Mouse (Mus musculus) hindbrain, embryonic 11.5 days (tissue): ENCODE data around the gene Fam131b. TPM values are rescaled to one million over a fixed set of nuclear protein-coding genes. Genes with fewer than 3 reads are reported as not detected.

ENCODE experiments used
- ATAC-seq: fragments of 200-750 bp; cut with Nextera tagmentation; 2 replicates; pipeline ENCODE4 v1.8.0; 2017; ENCODE audit warnings: mild to moderate bottlenecking, moderate TSS enrichment, moderate library complexity; ENCODE audit not compliant: low FRiP score
- DNase-seq: peaks from one replicate; pipeline ENCODE4 v3.0.0-alpha.2; 2015; ENCODE audit warnings: low spot score
- H3K27ac ChIP-seq: fragments of 300-500 bp; sonication (generic); 2 replicates; pipeline ENCODE4 v1.5.1; 2014; ENCODE audit warnings: mild to moderate bottlenecking, low read depth, low read length
- H3K27me3 ChIP-seq: fragments of 300-500 bp; sonication (generic); 2 replicates; pipeline ENCODE4 v1.6.1; 2014; ENCODE audit warnings: mild to moderate bottlenecking, low read length, moderate library complexity, mixed read lengths; ENCODE audit not compliant: control insufficient read depth, insufficient read depth
- H3K36me3 ChIP-seq: fragments of 300-500 bp; sonication (generic); 2 replicates; pipeline ENCODE4 v1.6.1; 2014; ENCODE audit warnings: mild to moderate bottlenecking, low read length, moderate library complexity, mixed read lengths; ENCODE audit not compliant: control insufficient read depth, insufficient read depth
- H3K4me1 ChIP-seq: fragments of 300-500 bp; sonication (generic); replicated peaks from 2 replicates; pipeline ENCODE4 v1.6.1; 2014; ENCODE audit warnings: low read length, mixed read lengths; ENCODE audit not compliant: control insufficient read depth, insufficient read depth
- H3K4me2 ChIP-seq: fragments of 300-500 bp; sonication (generic); replicated peaks from 2 replicates; pipeline ENCODE4 v1.6.1; 2014; ENCODE audit warnings: mild to moderate bottlenecking, low read depth, low read length
- H3K4me3 ChIP-seq: fragments of 300-500 bp; sonication (generic); 2 replicates; pipeline ENCODE4 v1.5.1; 2014; ENCODE audit warnings: low read depth, low read length
- H3K9ac ChIP-seq: fragments of 300-500 bp; sonication (generic); 2 replicates; pipeline ENCODE4 v1.6.1; 2014; ENCODE audit warnings: low read depth, low read length
- H3K9me3 ChIP-seq: fragments of 300-500 bp; sonication (generic); 2 replicates; pipeline ENCODE4 v1.6.1; 2016; ENCODE audit warnings: low read length; ENCODE audit not compliant: control insufficient read depth
- WGBS: fragments of 180-500 bp; shearing (Covaris S2); extraction: QIAGEN DNeasy Blood & Tissue Kit; methylation state at CpG from one replicate; pipeline ENCODE4 v1.1.7; 2014; 5-methylcytosine and 5-hydroxymethylcytosine counted together
- polyA plus RNA-seq: library from polyadenylated mRNA; unstranded; fragments of >200 nt; fragmentation: Nextera tagmentation; extraction: Ambion mirVana; gene quantifications from 2 replicates; pipeline ENCODE4 v1.2.1, GENCODE M21; 2014

Fam131b gene
- polyA plus RNA-seq, 1 experiment from 2014 or later, result 3.1 TPM

DNA sequence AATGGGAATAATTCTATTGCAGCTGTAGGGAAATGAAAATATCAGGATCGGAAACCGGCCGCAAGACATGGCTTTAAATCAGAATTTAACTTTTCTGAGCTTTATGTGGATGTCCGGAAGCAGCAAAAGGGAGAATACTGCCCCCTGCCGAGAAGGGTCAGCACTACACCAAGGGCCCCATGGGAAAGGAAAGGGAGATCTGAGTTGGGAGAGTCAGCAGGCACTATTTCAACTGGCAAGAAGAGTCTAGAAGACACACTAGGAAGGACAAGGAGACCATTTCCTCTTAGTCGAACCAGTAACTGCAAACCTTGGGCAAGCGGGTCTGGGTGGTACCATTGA, 796 bp upstream of the Fam131b start:
- Histone ChIP-seq H3K36me3 (no peaks in the 10 kb centered on the region), H3K9ac (0 out of 2 replicates have a peak overlapping the region, but pooled peaks have one; percentile 84), H3K27me3 (peaks cover 3% of the 10 kb centered on the region; the same call in 1 of the 2 replicates), H3K4me1 (0 out of 2 replicates have a peak, but pooled peaks cover 6% of the 10 kb centered on the region), H3K9me3 (no peaks in the 10 kb centered on the region), H3K4me2 (peak overlapping the region; percentile 90), H3K4me3 (peak overlapping the region; percentile 69), H3K27ac (no peak overlapping the region; the same call in 1 of the 2 replicates)
- ATAC-seq (peak; percentile 41), DNase-seq (peak; percentile 93)
- WGBS, result 3% methylated on average over 7 of the region's 7 CpGs

DNA sequence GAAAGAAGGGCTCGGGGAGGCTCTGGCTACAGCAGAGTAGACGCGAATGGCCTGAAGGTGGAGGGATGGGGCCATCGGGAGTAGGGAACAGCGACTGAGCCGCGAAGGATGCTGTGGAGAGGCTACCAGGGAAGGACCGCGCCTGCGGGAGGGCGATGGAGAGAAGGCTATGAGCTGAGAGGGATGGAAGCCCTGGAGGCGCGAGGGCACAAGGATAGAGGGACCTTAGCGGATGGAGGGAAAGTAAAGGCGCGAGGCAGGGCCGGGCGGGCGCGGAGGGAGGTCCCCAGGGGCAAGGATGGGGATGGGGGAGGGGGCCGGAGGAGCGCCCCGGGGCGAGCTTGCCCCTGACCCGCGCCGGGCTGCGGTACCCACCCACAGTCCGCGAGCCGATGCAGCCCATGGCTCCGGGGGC, 369 bp downstream of the Fam131b start:
- DNase-seq, result peak; percentile 68

DNA sequence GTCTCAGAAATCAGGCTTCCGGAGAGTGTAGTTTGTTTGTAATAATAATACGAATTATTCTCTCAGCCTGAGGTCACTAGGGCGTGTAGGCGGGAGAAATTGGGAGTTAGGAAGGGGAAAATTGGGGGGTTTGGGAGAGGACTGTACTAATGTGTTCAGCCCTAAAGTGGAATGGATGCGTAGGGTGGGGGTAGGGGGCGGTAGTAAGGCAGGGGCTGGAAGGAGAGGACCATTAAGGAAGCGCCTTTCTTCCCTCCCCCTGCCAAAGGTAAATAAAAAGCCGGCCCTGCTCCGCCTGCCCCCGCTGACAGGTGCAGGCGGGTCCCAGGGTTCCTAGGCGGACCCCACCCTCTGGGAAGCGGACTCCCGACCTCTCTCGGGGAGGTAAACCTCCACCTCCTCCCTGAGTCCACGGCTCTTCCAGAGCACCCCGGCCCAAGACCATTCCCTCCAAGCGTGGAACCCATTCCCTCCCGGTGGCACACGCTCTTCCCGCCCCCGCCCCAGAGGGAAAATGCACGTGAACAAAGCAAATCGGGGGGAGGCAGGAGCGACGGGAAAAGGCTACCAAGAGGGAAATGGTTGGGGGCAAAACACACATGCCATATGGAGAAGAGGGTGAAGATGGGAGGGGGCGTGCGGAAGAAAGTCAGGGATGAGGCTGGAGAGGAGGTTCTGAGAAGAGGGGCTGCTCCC, 924 bp downstream of the Fam131b start:
- H3K4me2 ChIP-seq, result peak overlapping the region; percentile 90

More for the DNA sequence above, 369 bp downstream of the Fam131b start:
- WGBS, result 1% methylated on average over 25 of the region's 32 CpGs
- Histone ChIP-seq H3K4me3 (peak overlapping the region; percentile 69), H3K36me3 (no peaks in the 10 kb centered on the region), H3K4me1 (0 out of 2 replicates have a peak, but pooled peaks cover 6% of the 10 kb centered on the region), H3K27me3 (peaks cover 3% of the 10 kb centered on the region; the same call in 1 of the 2 replicates), H3K9ac (peak overlapping the region; percentile 84), H3K27ac (peak overlapping the region; percentile 90), H3K9me3 (no peaks in the 10 kb centered on the region), H3K4me2 (peak overlapping the region; percentile 90)
- ATAC-seq, result peak; percentile 80

GRCm38 (mm10) chr6:42318293-42318692, 6.2 kb downstream of the Fam131b start:
- ATAC-seq (no peak), DNase-seq (no peak)
- 88% methylated on average over 4 of the region's 4 CpGs for WGBS
- Histone ChIP-seq H3K9me3 (no peaks in the 10 kb centered on the region), H3K4me1 (0 out of 2 replicates have a peak, but pooled peaks cover 3% of the 10 kb centered on the region), H3K36me3 (peaks cover 2% of the 10 kb centered on the region; the same call in 1 of the 2 replicates), H3K4me2 (no peak overlapping the region), H3K27ac (no peak overlapping the region), H3K4me3 (no peak overlapping the region), H3K9ac (no peak overlapping the region), H3K27me3 (peaks cover under 1% of the 10 kb centered on the region; the same call in 1 of the 2 replicates)

More for the DNA sequence above, 924 bp downstream of the Fam131b start:
- under 1% methylated on average over 28 of the region's 28 CpGs for WGBS
- ATAC-seq, result peak; percentile 20
- DNase-seq, result no peak
- Histone ChIP-seq H3K9me3 (no peaks in the 10 kb centered on the region), H3K4me1 (0 out of 2 replicates have a peak, but pooled peaks cover 6% of the 10 kb centered on the region), H3K27ac (peak overlapping the region; percentile 90), H3K4me3 (peak overlapping the region; percentile 69), H3K27me3 (peaks cover 3% of the 10 kb centered on the region; the same call in 1 of the 2 replicates), H3K9ac (peak overlapping the region; percentile 84), H3K36me3 (no peaks in the 10 kb centered on the region)

GRCm38 (mm10) chr6:42310427-42311053, 13.9 kb downstream of the Fam131b start:
- Histone ChIP-seq H3K4me1 (no peaks in the 10 kb centered on the region), H3K27me3 (no peaks in the 10 kb centered on the region), H3K9ac (no peak overlapping the region), H3K27ac (no peak overlapping the region), H3K36me3 (peaks cover 3% of the 10 kb centered on the region; the same call in 1 of the 2 replicates), H3K9me3 (no peaks in the 10 kb centered on the region), H3K4me2 (no peak overlapping the region), H3K4me3 (no peak overlapping the region)
- DNase-seq (no peak), ATAC-seq (no peak)
- 81% methylated on average over 2 of the region's 2 CpGs for WGBS

- Histone ChIP-seq H3K27me3 (no peaks in the 10 kb centered on the region), H3K4me1 (no peaks in the 10 kb centered on the region), H3K36me3 (peaks cover 3% of the 10 kb centered on the region; the same call in 1 of the 2 replicates), H3K9me3 (no peaks in the 10 kb centered on the region), H3K9ac (no peak overlapping the region), H3K4me2 (no peak overlapping the region), H3K27ac (no peak overlapping the region), H3K4me3 (no peak overlapping the region)
- DNase-seq (no peak), ATAC-seq (no peak)
- 63% methylated on average over 8 of the region's 8 CpGs for WGBS
These were observed 14.5 kb downstream of the Fam131b start for GRCm38 (mm10) chr6:42309816-42310378.

GRCm38 (mm10) chr6:42299362-42299761, 25.1 kb downstream of the Fam131b start:
- Histone ChIP-seq H3K4me1 (no peaks in the 10 kb centered on the region), H3K9me3 (no peaks in the 10 kb centered on the region), H3K4me3 (no peak overlapping the region), H3K27ac (no peak overlapping the region), H3K4me2 (no peak overlapping the region), H3K27me3 (no peaks in the 10 kb centered on the region), H3K9ac (no peak overlapping the region), H3K36me3 (no peaks in the 10 kb centered on the region; the same call in 1 of the 2 replicates)
- ATAC-seq (no peak), DNase-seq (no peak)
- WGBS, result 92% methylated on average over 5 of the region's 5 CpGs

DNA sequence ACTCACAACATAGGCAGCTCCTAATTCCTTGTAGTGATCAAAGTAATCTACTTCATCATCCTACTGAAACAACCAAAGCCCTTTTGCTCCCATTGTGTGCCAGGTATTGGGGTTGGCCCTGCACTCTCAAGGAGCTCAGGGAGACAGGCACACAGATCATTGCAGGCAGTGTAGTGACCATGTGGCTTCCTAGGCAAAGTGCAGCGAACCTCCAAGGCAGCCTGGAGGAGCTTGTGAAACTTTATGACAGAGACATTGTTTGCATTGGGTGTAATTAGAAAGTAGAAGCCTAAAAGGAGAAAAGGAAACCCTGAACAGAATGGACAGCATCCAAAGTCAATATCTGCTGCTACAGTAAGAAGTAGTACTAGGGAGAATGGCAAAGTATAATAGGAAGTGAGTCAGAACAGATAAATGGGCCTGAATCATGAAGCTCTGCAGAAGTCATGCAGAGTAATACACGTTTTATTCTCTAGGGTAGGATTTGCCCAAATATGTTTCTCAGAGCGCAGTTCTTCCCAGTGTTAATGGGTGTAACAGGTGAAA, 28.8 kb downstream of the Fam131b start:
- Histone ChIP-seq H3K27ac (no peak overlapping the region), H3K36me3 (peaks cover 2% of the 10 kb centered on the region; the same call in 1 of the 2 replicates), H3K27me3 (no peaks in the 10 kb centered on the region), H3K4me1 (no peaks in the 10 kb centered on the region), H3K9ac (no peak overlapping the region), H3K4me2 (no peak overlapping the region), H3K9me3 (no peaks in the 10 kb centered on the region), H3K4me3 (no peak overlapping the region)
- no peak for DNase-seq
- WGBS, result 88% methylated on average over 3 of the region's 3 CpGs
- no peak for ATAC-seq
